Comparison of ENCODE assay signal across 8 mouse cellular contexts in genomic region chr10:3831597-3832351, GRCm38 (mm10).
DNase-seq lines count a peak whose midpoint lies in the region; ATAC-seq lines count a peak whose summit lies in the region.

No protein-coding gene starts in this region.

- WGBS in kidney, embryonic 14.5 days, result 71% methylated on average over 11 of the region's 11 CpGs
- WGBS in heart, embryonic 15.5 days, result 74% methylated on average over 11 of the region's 11 CpGs
- WGBS in liver, embryonic 11.5 days, result 61% methylated on average over 11 of the region's 11 CpGs

- no peak overlapping the region for H3K4me3 ChIP-seq in kidney, embryonic 14.5 days (ENCODE audit: low read length)
- no peak overlapping the region for H3K4me3 ChIP-seq in heart, embryonic 15.5 days
- H3K4me3 ChIP-seq in liver, embryonic 11.5 days (ENCODE audit: low read depth, low read length), result no peak overlapping the region

- H3K4me1 ChIP-seq in kidney, embryonic 14.5 days (ENCODE audit: control insufficient read depth, insufficient read depth, low read length), result peaks cover 9% of the 10 kb centered on the region; the same call in 1 of the 2 replicates
- H3K4me1 ChIP-seq in heart, embryonic 15.5 days (replicated peaks), result peaks cover 7% of the 10 kb centered on the region; the same call in 1 of the 2 replicates
- H3K4me1 ChIP-seq in liver, embryonic 11.5 days (replicated peaks; ENCODE audit: control insufficient read depth, insufficient read depth, low read length), result 0 out of 2 replicates have a peak, but pooled peaks cover 2% of the 10 kb centered on the region

- H3K9ac ChIP-seq in kidney, embryonic 14.5 days (ENCODE audit: low read depth, low read length), result no peak overlapping the region
- no peak overlapping the region for H3K9ac ChIP-seq in heart, embryonic 15.5 days
- no peak overlapping the region for H3K9ac ChIP-seq in liver, embryonic 11.5 days (ENCODE audit: low read depth, low read length)

- no peaks in the 10 kb centered on the region for H3K36me3 ChIP-seq in kidney, embryonic 14.5 days (ENCODE audit: control insufficient read depth, insufficient read depth, low read length)
- H3K36me3 ChIP-seq in heart, embryonic 15.5 days, result no peaks in the 10 kb centered on the region
- H3K36me3 ChIP-seq in liver, embryonic 11.5 days (ENCODE audit: control insufficient read depth, insufficient read depth, low read length), result no peaks in the 10 kb centered on the region

- no peak overlapping the region; the same call in 1 of the 2 replicates for H3K27ac ChIP-seq in kidney, embryonic 14.5 days (ENCODE audit: low read depth, low read length)
- 0 out of 2 replicates have a peak overlapping the region, but pooled peaks have one; percentile 24 for H3K27ac ChIP-seq in heart, embryonic 15.5 days
- H3K27ac ChIP-seq in liver, embryonic 11.5 days (ENCODE audit: low read depth, low read length), result no peak overlapping the region

- no peaks in the 10 kb centered on the region for H3K9me3 ChIP-seq in kidney, embryonic 14.5 days (ENCODE audit: control insufficient read depth, low read length)
- H3K9me3 ChIP-seq in heart, embryonic 15.5 days (replicated peaks), result no peaks in the 10 kb centered on the region
- H3K9me3 ChIP-seq in liver, embryonic 11.5 days (ENCODE audit: control insufficient read depth, low read length), result no peaks in the 10 kb centered on the region

- DNase-seq in kidney, adult 11 months, result peak; percentile 24
- no peak for DNase-seq in liver, embryonic 11.5 days (ENCODE audit: low spot score)
- no peak for DNase-seq in gastrocnemius, adult 8-10 months (ENCODE audit: low spot score in 2 of 2)
- no peak for DNase-seq in cerebellum, adult 18-20 months
- no peak for DNase-seq in left cerebral cortex, adult 18-20 months (ENCODE audit: low spot score in 2 of 2)

- H3K4me2 ChIP-seq in kidney, embryonic 14.5 days (replicated peaks; ENCODE audit: low read depth, low read length), result no peak overlapping the region
- H3K4me2 ChIP-seq in heart, embryonic 15.5 days, result no peak overlapping the region
- no peak overlapping the region for H3K4me2 ChIP-seq in liver, embryonic 11.5 days

- no peaks in the 10 kb centered on the region for H3K27me3 ChIP-seq in kidney, embryonic 14.5 days (ENCODE audit: control insufficient read depth, insufficient read depth, low read length)
- H3K27me3 ChIP-seq in heart, embryonic 15.5 days, result no peaks in the 10 kb centered on the region
- H3K27me3 ChIP-seq in liver, embryonic 11.5 days (replicated peaks; ENCODE audit: control insufficient read depth, insufficient read depth, low read length), result no peaks in the 10 kb centered on the region

- no peak; the same call in 1 of the 2 replicates for ATAC-seq in kidney, embryonic 14.5 days (ENCODE audit: low FRiP score, low TSS enrichment)
- ATAC-seq in heart, embryonic 15.5 days (replicated peaks; ENCODE audit: insufficient number of reproducible peaks, insufficient read depth, low FRiP score, low read depth), result peak; percentile 68; the same call in 1 of the 2 replicates
- peak; percentile 47; the same call in 1 of the 2 replicates for ATAC-seq in liver, embryonic 11.5 days (replicated peaks; ENCODE audit: low FRiP score)
- peak; percentile 76 for ATAC-seq in neutrophil, adult 5-6 weeks (ENCODE audit: extremely low read depth, insufficient number of reproducible peaks, low FRiP score, poor library complexity, severe bottlenecking)
